Mouse (Mus musculus) retina, postnatal 1 day (tissue): ENCODE measurements around the gene H2-DMb2.

Experiments
- DNase-seq: peaks from one replicate; pipeline ENCODE4 v3.0.0-alpha.2; 2012

Gene H2-DMb2

DNA sequence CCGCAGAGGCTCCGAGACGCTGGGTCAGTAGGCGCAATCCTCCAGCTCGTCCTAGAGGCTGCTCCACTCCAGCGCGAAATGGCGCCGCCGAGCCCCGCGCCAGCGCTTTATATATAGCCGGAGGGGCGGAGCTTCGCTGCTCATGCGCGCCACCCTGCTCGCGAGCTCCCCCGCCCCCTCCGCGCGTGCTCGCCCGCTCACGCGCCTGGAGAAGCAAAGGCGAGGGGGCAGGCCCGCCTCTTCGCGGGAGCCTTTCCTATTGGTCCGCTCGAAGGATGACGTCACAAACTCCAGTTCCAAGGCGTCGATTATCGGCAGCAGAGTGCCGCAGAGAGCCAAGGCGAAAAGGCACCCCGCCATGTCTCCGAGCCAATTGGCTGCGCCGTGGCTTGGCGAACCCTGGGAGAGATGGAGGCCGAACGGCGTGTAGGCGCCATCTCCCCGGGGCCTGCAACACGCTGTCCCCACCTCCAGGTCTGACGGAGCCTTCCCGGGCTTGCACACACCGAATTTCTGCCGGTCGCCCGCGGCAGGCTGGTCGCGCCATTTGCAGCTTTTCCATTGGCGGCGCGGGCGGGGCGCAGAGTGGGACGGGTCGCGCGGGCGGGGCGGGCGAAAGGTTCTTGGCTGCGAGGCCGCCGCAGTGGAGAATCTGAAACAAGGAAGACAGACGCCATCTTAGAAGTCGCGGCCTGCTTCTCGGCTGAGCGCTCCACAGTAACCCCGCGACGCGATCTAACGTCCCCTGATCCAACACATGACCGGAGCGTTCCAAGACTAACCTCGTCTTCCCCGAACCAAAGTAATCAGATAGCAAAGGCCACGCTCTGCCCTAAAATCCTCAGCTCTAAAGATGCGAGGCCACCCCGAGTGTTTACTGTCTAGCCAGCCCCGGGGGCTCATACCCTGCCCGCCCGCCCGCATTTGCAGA lies 23.6 kb upstream of the H2-DMb2 start, which contains the start of gene H2-DMa:
Gene H2-DMa, plus strand, starts transcription at position 293 of the 931 bp plus-strand sequence.
- peak; percentile 99 for DNase-seq

DNA sequence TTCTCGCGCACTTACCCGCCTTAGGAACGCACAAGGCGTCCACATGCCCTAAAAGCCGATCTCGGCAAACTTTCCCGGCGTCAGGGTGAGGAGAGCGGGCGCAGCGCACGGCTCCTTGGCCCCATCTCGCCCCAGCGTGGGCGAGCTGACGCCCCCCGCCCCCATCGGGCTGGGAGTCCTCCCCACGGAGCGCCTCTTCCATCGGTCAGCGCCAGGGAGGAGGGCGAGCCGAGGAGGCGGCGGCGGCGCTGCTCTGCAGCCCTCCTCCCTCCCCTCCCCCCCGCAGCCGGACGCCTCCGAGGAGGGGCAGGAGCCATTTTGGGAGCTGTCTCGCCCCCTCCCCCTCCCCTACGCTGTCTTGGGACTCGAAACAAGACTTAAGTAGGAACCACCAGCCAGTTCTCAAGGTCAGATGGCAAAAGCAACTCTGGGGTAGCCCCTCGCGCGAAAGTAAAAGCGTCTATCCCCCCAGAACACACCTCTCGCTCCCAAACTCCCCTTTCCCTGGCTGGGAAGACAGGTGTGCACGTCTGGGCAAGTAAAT lies 22.9 kb upstream of the H2-DMb2 start:
- DNase-seq = peak; percentile 90

GRCm38 (mm10) chr17:34120814-34121171 lies 22.3 kb upstream of the H2-DMb2 start:
- DNase-seq = peak; percentile 82

DNA sequence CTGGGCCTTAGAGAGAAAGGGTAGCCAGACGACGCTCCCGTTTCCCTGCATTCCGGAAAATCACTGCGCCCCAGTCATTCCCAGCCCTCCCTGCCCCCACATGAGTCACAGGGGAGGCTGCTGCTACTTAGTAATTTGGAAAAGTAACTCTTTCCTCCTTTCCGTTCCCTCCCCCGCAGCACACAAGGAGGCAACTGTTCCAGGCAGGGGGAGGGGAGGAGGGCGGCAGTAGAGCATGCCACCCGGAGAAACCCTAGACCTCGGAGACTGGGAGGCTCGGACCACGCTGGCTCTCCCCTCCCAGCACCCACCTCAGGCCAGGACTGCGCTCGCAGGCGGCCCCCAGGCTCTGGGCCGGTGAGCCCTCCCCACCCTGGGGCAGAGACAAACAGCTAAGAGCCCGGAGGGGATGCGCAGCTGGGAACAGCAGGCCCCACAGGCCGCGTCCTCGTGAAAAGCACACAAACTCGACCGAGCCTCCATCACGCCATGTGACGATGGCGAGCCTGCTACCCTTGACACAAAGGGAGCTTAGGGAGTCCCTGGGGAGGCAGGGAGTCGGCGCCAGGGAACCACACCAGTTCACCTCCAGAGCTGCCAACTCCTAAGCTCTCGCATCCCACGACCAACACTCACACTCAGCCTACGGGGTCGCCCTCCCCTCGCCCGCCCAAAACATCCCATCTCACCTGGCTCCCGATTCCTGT lies 21.8 kb upstream of the H2-DMb2 start:
- peak; percentile 87 for DNase-seq

GRCm38 (mm10) chr17:34121879-34122187 lies 21.3 kb upstream of the H2-DMb2 start:
- peak; percentile 82 for DNase-seq

GRCm38 (mm10) chr17:34122188-34122984 lies 20.7 kb upstream of the H2-DMb2 start, which contains the start of gene Brd2:
TSS of gene Brd2 (minus strand) at chr17:34122634.
- DNase-seq = peak; percentile 97

DNA sequence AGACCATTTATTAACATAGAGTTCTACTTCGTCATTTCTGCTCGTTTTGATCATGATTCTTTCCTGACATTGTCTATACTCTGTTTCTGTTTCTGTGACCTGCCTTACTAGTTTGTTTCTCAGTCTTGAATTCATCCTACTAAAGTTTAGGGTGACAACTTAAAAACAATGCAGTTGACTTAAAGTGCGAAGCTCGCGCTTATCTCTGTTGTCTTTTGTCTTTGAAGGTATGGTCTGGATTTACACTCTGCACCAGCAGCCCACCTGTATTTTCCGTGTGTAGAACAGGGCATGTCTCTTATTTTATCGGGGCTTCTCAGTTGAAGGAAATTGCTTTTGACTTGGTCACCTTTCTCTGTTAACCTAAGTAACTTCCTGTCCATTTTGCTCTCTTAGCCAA lies 20.0 kb upstream of the H2-DMb2 start:
- DNase-seq = no peak

DNA sequence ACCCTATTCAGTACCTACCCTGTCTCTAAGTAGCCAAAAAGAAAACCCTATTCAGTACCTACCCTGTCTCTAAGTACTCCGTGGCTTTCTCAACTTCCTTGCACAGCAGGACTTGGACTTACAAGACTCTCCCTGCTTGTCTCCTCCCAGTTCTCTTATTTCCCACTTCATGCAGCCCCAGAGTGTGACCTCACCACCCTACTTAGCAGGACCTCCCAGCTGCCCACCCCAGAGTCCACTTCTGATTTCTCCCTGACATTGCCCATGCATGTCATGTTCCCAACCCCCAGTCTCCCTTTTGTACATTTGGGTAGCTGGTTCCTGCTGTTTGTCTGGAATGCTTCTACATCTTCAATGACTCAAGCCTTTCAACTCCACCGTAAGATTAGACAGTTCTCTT lies 19.6 kb upstream of the H2-DMb2 start:
- DNase-seq = peak; percentile 26

DNA sequence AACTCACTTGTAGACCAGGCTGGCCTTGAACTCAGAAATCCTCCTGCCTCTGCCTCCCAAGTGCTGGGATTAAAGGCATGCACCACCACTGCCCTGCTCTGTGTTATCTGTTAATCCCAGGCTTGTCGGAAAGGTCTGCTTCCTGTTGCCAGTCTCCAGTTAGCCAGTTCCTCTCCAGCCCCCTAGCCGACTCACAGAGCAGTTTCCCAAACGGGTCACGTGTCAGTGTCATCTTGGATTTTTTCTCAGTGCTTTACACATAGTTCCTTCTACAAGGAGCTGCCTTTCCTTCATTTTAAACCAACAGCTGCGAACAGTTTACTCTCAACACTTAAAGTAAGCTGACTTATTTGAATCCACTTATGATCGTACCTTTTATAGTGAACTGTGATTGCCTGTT lies 18.5 kb upstream of the H2-DMb2 start:
- DNase-seq = no peak

DNA sequence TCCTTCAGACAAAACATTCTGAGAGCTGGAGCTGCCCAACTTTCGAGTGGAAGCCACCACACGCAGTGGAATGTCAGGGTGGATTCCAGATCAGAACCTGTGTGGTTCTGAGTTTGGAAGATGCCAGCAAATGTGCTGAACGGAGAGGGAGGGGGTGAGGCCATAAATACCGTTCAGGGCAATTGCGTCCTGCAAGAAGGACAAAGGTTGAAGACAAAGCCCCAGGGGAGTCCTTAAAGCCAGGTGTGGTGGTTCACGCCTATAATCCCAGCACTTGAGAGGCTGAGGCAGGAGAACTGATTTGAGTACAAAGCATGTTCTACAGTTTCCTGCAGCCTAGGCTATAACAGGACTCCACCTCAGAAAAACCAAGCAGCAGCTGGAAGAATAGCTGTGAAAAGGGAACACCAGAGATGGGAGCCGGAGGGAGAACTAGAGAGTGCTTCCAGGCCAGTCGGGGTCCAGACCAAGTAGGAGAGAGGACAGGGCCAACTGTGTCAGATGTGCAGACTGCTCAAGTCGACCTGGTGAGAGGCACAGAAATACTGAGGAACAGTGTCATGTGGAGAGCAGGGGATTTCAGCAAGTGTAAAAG lies 16.2 kb upstream of the H2-DMb2 start:
- no peak for DNase-seq

DNA sequence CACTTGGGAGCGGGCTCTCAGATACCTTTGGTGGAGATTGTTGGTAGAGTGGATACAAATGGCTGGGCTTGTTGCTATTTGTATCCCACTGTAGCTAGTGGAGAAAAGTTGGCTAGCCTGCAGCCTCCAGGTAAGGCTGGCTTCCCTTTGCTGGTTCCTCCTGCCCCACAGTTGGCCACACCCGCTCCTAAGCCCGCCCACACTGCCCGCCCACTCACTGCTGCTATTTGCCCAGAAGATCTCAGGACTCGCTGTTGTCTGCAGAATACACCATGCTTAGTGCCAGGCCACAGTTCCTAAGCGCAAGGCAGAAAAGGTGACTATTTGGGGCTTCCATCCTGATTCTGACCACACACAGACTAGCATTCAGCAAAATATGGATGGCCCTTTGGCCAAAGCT lies 15.6 kb upstream of the H2-DMb2 start:
- no peak for DNase-seq

- DNase-seq = no peak
Measured at GRCm38 (mm10) chr17:34128264-34128937, 14.7 kb upstream of the H2-DMb2 start.

- DNase-seq = peak; percentile 32
Measured at GRCm38 (mm10) chr17:34128944-34129791, 13.9 kb upstream of the H2-DMb2 start.

DNA sequence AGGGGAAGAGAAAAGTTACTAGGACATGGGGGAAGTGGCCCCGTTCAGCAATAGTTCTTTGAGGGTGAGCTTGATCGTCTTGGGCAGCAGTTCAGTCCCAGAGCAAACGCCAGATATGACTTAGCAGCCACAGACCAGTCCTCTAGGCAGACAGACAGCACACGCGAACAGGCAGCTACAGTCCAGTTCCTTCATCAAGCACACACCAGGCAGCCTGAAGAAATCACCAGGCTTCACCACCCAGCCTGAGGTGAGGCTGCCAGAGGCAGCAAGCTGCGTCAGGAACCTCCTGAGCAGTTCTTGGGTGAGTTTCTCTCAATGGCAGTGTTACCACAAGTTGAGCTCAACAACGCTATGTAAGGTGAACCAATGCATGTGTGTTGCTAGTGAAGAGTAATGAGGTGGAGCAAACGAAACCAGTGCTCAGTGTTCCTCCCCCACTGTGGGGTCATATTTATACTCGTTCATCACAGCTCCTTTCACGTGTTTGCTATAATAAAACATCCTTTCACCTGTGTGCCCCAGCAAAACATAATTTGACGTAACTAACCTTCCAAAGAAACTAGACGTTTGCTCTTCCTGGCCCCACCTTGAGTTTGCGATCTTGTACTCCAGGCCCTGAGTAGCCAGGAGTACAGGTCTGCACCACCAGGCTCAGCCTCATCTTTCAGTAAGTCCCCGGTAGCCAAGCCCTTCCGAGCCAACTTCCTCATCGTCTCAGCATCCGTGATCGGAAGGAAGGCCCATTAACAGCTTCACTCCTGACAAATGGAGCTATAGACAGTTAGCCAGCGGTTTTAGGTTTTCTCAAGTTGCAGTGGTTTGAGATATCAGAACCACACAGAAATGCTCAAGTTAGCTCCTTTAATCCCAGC lies 12.8 kb upstream of the H2-DMb2 start:
- no peak for DNase-seq

DNA sequence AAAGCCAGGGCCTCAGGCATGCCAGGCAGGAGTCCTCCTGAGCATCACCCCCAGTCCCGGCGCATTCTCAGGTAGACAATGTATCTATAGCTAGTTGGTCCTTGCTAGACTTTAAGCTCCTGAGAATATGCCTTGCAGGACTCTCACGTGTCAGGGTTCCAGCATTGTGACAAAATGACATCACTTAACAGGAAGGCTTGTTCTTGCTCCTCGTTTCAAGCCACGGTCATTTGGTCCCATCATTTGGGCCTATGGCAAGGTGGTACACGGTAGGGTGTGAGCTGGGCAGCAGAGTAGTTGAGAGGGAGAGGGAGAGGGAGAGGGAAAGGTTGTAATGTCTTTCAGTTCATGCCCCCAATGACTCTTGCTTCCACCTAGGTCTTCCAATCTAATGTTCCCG lies 11.2 kb upstream of the H2-DMb2 start:
- no peak for DNase-seq

- peak; percentile 30 for DNase-seq
Measured at GRCm38 (mm10) chr17:34133289-34133688, 9.8 kb upstream of the H2-DMb2 start.

GRCm38 (mm10) chr17:34134451-34134850 lies 8.7 kb upstream of the H2-DMb2 start:
- DNase-seq = no peak

- DNase-seq = peak; percentile 98
Measured at GRCm38 (mm10) chr17:34135297-34136224, 7.5 kb upstream of the H2-DMb2 start.

GRCm38 (mm10) chr17:34137601-34138000 lies 5.5 kb upstream of the H2-DMb2 start:
- no peak for DNase-seq
